Mouse (Mus musculus): Measurements from ENCODE around the gene Zfy1. TPM values are rescaled to one million over a fixed set of nuclear protein-coding genes. Genes with fewer than 3 reads are reported as not detected.
"Not testable (repeated sequence)": the region's sequence is repeated elsewhere in the genome, so short reads cannot be mapped to it uniquely, and the experiment has no call there.

The Zfy1 gene
- not detected in 2 replicates for polyA plus RNA-seq (2016; fragmentation: Nextera tagmentation; extraction: Ambion mirVana)

GRCm38 (mm10) chrY:797309-797708, at the start of gene Zfy1:
Gene Zfy1, minus strand, starts transcription at chrY:797409.
- H3K4me1 ChIP-seq; H3K9ac ChIP-seq; H3K36me3 ChIP-seq; H3K4me2 ChIP-seq (replicated peaks); H3K4me3 ChIP-seq; ATAC-seq (ENCODE audit: low FRiP score, low read depth); H3K27me3 ChIP-seq (replicated peaks); H3K9me3 ChIP-seq; H3K27ac ChIP-seq: not testable (repeated sequence)
- no CpG with 5 or more reads among the region's 11 CpGs for WGBS

- ATAC-seq (ENCODE audit: low FRiP score, low read depth) = no peak
- H3K27ac ChIP-seq = no peak within 1 kb of the TSS
- H3K9ac ChIP-seq = no peak within 1 kb of the TSS
- WGBS = 92% methylated on average over 12 of the region's 15 CpGs
- no peaks in the 10 kb centered on the region for H3K27me3 ChIP-seq (replicated peaks)
- no peak within 1 kb of the TSS for H3K4me3 ChIP-seq
- H3K4me2 ChIP-seq (replicated peaks) = no peak within 1 kb of the TSS
- H3K36me3 ChIP-seq = no peaks in the 10 kb centered on the region
- no peaks in the 10 kb centered on the region for H3K4me1 ChIP-seq
- no peaks in the 10 kb centered on the region for H3K9me3 ChIP-seq
Observed at GRCm38 (mm10) chrY:818396-818795, 21.2 kb upstream of the Zfy1 start, which contains the start of gene Uba1y. Gene Uba1y, plus strand, starts transcription at chrY:818649.

- H3K27ac ChIP-seq = no peak overlapping the region
- no peak overlapping the region for H3K9ac ChIP-seq
- H3K9me3 ChIP-seq = no peaks in the 10 kb centered on the region
- 1% methylated on average over 15 of the region's 15 CpGs for WGBS
- H3K4me3 ChIP-seq = no peak overlapping the region
- no peaks in the 10 kb centered on the region for H3K4me1 ChIP-seq
- no peaks in the 10 kb centered on the region for H3K36me3 ChIP-seq
- peak overlapping the region; percentile 36 for H3K4me2 ChIP-seq (replicated peaks)
- no peaks in the 10 kb centered on the region for H3K27me3 ChIP-seq (replicated peaks)
- peak; percentile 92 for ATAC-seq (ENCODE audit: low FRiP score, low read depth)
Observed at GRCm38 (mm10) chrY:808991-809661, 11.9 kb upstream of the Zfy1 start.

Other genes starting within 250 kb of the Zfy1 start
- gene Uba1y, start 21.2 kb upstream of the Zfy1 start, polyA plus RNA-seq (2016; fragmentation: Nextera tagmentation; extraction: Ambion mirVana) = 0.05 and 0.06 TPM in 2 replicates
- gene Kdm5d, start 100.4 kb upstream of the Zfy1 start, polyA plus RNA-seq (2016; fragmentation: Nextera tagmentation; extraction: Ambion mirVana) = 11.4 and 11.5 TPM in 2 replicates
- 31.3 and 37.1 TPM in 2 replicates for gene Eif2s3y, start 213.1 kb upstream of the Zfy1 start, polyA plus RNA-seq (2016; fragmentation: Nextera tagmentation; extraction: Ambion mirVana)

Measured in neural tube, embryonic 12.5 days (tissue).